Mouse (Mus musculus) cerebellum, postnatal 10 days (tissue): ENCODE results near the gene Fam219a.

Source experiments
- DNase-seq, 2 experiments: peaks; one replicate each; pipeline ENCODE4 v3.0.0; 2021; ENCODE audit warnings: mixed read lengths in 2 of 2

Gene Fam219a

DNA sequence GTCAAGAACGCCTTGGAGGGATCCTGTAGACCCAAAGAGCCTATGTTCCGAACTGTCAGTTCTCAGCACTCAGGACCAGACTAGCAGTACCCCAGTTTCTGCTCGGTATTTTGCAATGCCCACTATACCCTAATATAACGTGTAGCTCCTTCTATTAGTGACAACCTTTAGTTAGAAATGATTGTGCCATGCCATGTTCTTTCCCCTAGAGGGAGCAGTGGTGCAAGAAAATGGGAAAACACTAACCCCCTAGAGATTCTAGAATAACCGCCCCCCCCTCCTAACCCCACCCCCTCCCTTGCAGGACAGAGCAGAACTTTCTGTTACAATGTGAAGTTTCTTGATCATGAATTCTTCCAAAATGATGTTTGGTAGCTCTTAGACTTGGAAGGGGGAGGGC is 65.0 kb downstream of the Fam219a start:
- DNase-seq: no peak

DNA sequence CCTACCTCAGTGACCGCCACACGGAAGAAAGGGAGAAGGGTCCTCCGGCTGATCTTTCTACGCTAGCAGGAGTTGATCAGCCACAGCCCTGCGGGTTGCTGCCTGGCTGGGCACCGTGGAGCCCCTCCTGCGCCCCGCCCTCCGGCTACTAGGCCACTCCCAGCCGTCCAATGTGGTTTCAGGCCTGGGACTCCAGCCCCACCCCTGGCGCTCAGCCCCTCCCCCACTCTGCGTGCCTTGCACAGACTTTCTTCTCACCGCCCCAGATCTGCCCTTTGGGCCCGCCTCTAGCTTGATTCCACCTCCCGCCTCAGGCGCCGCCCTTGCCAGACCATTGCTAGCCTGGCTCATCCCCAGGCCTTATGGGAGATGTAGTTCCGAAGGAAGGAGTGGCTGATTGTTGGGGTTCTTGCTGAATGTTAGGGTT is 66.3 kb downstream of the Fam219a start, which contains the start of gene AI464131:
TSS of gene AI464131 (minus strand) at position 91 of the 427 bp plus-strand sequence.
- DNase-seq: peak; percentile 99

DNA sequence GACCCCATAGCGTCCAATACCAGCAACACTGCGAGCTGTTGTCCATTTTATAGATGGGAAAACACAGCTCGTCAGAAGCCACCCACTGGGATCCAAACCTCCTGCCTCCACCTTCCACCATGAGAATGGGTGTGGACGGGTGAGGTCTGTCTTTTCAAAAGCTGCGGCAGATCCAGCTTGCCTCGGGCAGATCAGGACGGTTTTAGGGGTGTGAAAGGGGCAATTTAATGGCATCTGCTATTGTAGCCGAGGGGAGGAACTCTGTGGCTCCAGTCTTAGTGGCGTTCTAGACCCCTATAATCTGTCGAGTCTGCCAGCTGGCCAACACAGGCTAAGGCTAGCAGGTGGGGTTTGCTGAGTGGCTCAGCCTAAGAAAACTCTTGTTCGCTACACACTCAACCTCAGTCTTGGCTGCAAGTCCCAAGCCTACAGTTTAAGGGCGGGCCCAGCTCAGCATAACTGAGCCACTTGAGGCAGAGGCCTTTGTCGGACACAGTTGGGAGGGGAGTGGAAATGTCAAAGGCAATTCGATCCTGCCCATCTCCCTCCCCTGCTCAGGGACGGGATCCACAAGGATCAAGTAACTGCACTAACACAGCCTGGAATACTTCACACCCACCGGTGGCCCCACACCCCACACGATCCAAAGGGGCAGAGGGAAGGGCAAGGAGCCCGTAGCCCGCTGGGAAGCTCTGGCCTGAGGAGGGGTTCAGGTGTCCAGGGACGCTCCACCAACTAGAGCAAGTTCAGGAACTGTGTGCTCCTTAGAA is 67.0 kb downstream of the Fam219a start:
- no peak for DNase-seq

DNA sequence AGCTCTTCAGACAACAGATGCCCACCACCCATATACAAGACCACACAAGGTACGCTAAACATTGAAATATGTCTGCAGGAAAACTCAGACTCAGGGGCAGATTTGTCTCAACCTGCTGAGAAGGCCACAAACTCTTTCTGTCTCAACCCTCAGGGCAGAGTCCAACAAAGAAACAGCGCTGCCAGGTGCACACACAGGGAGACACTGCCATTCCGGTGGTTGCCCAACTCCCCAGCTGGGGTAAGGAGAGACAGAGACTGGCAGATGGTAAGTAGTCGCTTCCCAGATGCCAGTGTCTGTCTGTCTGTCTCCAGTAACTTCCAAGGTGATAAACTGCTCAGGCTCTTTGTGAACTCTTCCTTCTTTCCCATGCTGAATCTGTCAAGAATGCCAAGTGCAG is 68.6 kb downstream of the Fam219a start:
- DNase-seq: no peak

DNA sequence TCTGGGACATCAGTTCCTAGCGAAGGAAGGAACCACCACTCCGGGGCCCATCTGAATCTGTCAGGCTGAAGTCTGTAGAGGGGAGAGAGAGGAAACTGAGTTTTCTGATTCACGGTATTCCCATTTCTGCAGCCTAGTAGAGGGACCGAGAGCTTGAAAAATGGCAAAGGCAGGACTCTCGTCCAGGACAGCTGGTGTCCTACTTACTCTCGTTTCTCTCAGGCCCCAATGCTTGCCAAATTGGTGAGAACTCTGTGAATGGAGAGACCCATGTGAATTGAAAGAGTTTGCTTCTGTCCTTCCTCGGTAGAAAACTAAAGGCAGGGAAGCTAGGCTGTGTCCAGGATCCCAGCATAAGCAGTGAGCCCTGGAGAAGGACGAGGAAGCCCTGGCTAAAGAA is 69.7 kb downstream of the Fam219a start:
- no peak for DNase-seq

DNA sequence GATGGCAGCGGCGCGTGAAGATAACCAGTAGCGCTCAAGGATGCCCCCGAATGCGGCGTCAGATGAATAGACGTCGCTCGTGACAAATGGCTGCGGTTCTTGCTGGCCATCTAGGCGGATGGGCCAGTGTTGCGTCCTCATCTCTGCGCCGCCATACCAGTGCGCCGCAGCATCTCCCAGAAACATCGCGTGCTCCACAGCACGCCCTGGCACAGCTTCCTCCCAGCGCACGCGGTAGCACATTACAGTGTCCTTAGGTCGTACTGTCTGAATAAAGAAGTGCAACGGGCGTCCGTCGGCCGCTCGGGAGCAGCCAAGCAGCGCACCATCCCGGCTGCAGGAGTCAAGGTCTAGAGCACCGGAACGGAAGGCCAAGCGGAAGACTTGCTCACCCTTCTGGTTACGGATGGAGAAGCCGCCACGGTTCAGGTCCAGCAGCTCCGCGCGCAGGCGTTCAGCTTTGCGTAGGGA is 70.4 kb downstream of the Fam219a start:
- peak; percentile 62 to 66 for DNase-seq

DNA sequence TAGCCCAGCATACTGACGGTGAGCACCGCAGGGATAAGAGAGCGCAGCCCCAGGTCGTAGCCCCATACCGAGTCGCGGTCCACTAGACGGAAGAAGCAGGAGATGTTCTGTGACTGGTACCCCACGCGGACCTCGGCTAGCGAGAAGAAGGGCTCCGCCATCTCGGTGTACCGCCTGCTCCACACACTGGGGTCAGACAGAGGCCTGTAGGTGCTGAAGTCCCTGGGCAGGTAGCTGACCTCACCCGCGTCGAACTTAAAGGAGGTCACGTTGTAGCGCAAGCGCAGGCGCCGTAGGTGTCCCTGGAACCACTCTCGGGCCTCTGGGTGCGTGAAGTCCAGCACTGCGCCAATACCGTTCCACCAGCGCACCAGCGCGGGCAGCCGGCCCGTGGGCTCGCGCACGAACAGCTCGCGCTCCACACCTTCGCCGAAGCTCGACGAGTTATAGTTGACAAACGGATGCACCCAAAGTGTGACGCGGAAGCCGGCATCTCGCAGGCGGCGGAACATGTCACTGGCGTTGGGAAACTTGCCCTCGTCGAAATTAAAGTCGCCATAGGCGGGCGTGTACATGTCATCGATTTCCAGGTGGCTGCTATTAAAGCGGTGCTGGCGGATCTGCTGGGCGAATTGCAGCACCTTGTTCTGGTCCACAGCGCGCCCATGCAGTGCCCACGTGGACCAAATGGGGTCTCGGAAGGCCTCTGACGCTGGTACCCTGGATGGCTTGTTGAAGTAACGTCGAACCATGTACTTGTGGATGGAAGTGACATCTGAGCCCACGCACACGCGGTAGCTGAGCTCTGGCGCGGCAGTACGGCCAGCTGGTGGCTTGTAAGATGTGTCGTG is 71.1 kb downstream of the Fam219a start:
- DNase-seq: no peak

DNA sequence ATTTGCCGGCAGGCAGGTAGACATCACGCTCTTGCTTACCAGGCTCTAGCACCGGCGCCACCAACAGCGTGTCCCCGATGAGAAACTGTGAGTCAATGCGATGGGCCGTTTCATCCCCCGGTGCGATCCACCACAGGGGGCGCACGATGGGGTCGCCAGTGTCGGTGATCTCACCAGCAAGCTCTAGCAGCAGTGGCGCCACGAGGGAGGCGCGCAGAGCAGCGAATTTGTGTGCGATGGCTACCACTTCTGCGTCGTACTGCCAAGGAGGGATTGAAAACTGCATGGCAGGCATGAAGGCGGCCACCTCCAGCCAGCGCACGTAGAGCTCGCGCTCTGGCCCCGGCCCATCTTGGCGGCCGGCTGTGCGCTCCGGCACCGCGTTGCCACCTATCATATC is 71.8 kb downstream of the Fam219a start:
- DNase-seq: peak; percentile 54 to 58

DNA sequence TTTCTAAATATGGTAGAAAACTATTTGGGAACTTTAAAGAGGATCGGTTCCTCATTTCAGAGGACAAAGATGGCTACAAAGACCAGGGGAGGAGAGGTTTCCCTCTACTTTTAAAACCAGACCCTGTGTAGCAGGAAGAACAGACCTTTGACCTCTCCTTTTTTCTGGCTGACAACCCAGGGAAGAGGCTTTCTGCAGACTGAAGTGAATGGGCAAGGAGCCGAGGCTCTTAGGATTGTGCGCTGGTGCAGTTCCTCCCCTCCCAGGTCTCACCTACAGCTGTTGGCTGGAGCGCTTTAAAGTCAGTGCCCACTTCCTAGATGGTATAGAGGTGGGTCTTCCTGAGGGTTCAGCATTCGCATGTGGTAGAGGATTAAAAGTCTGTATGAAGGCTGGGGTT is 72.3 kb downstream of the Fam219a start:
- no peak for DNase-seq

DNA sequence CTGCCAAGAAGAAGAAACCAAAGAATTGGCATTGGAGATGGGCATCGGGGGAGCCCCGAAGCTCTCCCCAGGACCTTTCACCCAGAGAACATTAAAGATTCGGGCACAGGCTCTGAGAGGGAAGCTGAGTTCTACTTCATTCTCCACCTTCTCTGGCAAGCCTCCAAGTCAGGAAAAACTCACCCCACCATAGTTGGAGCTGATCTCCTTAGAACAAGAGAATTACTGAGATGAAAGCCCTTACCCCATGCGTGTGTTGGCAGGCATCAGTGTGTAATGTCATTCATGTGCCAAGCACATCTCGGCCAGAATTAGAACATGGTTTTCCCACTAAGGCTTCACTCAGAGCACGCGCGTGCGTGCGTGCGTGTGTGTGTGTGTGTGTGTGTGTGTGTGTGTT is 73.5 kb downstream of the Fam219a start:
- peak; percentile 71 to 73 for DNase-seq

DNA sequence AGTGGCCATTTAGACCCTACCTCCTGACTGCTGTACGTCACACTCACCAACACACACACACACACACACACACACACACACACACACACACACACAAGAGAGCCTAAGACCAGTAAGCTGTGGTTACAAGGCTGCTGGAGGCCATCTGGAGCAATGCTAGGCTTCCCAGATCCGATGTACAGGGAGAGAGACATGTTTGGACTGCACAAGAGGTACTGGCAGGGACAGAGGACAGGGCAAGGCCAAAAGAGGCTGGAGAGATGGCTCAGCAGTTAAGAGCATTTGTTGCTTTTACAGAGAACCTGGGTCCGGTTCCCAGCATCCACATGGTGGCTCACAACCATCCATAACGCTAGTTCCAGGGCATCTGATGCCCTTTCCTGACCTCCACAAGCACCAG is 74.3 kb downstream of the Fam219a start:
- DNase-seq: no peak

DNA sequence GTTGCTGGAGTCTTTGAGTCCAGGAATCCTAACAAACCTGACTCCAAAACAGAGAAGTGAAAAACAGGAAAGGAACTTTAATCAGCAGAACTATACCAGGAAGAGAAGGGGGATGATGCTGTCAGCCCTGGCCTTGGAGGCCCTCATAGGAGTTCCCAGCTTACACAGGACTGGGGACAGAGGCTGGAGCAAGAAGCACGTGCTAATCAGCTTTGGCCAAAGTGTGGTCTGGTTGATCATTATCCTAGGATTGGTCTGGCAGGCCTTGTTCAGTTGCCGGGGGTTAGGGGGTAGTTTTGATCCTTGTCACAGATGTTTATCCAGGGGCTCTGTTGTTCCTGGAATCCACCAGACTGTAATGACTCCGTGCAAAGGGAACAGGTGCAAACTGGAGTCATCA is 75.0 kb downstream of the Fam219a start:
- DNase-seq: no peak

DNA sequence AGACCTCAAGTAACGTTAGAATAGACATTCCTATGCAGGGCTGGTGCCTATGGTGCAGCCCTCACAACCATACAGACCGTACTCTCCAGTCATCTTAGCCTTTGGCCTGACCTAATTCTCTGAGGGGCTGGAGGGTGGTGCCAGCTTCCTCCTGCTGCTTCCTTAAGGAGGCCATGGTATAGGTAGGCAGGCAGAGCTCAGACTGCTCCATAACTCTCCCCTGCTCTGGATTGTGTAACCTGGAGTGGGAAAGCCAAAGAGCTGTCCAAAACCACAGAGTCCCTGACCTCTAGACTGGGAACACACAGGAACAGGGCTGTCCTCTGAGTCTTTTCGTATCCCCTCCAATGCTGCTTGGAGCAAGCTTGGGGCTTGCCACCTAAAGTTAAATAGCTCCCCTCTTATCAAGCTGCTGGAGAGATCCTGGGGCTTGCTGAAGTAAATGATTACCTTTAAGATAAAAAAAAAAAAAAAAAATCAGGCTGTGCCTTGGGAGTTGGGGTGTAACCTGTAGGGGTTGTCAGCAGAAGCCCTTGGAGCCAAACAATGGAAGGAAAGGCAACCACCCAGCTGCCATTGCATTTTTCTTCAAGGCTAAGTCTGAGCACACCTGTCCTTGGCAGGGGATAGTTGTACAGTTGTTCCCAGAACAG is 75.7 kb downstream of the Fam219a start:
- DNase-seq: no peak

DNA sequence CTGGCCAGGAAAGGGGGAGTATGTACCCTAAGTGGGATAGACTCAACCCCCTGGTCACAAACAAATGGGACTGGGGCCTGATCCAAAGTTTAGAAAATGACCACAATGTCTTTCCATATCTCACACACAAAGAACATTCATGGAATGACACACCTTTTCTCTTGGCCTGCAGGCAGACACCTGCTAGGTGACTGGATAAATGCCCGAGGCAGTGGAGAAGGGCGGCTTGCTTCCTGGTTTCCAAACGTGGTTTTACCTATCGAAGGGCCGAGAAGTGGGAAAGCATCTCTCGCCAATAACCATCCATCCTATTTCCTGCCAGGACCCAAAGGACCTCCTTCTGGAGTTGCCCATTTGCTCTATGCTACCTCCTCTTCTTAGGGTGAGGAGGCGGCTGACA is 76.4 kb downstream of the Fam219a start:
- DNase-seq: peak; percentile 65 to 74

DNA sequence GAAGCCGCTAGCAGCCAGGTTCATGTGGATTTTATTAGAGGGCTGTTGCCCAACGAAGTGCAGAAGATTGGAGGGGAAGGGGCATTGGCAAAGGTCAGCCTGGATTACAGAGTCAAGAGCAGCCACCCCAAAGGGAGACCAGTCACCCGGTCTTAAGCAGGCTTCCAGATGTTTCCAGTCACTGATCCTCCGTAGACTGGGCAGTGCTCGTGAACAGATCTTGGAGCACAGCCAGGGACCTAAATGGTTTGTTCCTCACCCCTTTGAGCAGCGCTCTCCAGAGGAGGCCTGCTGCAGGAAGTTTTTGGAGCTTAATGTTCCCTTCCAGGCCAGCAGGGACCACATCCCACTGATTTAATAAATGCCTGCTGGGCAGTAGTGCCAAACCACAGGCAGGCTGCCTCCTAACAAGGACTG is 87.7 kb downstream of the Fam219a start:
- DNase-seq: peak in 1 of 2 experiments; percentile 43

DNA sequence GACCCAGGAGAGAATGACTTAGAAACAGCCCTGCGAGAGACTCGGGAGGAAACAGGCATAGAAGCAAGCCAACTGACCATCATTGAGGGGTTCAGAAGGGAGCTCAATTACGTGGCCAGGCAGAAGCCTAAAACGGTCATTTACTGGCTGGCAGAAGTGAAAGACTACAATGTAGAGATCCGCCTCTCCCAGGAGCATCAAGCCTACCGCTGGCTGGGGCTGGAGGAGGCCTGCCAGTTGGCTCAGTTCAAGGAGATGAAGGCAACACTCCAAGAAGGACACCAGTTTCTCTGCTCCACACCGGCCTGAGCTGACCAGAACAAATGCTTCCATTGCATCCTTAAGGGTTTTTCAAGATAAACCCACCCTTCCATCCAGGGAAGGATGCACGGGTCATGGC is 89.1 kb downstream of the Fam219a start:
- peak; percentile 62 to 72 for DNase-seq

DNA sequence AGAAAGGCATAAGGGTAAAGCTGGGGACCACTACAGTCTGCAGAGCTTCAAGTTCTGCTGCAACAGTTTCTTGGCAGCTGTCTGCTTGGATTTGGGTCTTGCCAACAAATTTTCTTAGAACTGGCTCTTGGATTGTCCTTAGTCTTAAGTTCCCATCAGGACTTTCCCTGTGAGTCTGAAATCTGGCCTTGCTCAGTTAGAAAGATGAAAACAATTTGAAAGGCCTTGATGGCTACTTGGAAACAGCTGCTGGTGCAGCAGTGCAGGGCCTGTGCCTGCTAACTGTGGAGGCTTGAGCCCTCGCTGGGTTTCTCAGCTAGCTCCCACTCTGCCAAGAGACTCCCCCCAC is 89.9 kb downstream of the Fam219a start:
- no peak for DNase-seq

DNA sequence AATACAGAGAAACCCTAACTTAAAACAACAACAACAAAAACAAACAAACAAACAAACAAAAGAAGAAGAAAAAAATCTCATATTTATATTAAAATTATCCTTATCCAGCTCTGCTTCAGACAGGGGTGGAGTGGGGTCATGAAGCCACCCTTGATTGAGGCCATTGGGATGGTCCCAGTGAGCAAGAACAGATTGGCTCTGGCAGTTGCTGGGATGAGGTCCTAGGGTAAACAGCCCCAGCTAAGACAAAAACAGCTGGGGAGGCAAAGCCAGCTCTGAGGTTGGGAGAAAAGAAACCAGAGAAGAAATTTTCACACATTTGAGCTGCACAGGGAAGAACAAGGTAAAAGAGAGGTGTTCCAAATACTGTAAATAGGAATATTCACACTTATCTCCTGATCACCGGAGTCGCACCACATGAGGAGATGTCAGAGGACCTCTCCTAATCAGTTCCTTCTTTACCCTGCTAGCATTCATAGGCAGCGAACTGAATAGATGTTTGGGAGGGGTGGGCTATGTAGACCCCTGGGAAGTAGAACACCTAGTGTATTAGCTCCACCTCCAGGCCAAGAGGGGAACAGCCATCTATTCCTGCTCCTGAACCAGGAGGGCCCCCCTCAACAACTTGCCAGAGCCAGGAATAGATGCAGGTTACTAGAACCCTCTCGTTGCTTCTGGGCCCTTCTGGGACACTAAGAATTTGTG is 90.4 kb downstream of the Fam219a start:
- no peak for DNase-seq

DNA sequence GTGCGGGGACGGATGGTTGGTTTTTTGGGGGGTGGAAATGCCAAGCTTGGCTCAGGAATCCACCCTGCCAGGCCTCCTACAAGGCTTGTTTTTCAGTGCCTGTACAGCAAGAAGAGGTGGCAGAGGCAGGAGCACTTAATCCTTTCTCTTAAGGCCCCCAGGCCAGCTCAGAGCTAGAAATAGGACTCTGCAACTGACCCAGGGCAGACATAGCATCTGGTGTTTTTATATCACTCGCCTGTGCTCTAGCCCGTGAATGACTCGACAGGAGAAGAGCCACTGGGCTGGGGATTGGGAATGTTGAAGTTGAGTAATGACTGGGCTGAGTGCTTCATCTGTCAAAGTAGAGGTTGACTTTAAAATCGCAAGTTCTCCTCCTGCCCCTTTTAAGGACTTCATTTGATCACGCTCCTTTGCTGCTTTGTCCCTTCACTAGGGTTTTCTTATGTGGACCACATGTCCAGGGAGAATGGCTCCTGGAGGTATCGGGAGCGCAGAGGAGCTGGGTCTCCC is 91.6 kb downstream of the Fam219a start:
- no peak for DNase-seq

DNA sequence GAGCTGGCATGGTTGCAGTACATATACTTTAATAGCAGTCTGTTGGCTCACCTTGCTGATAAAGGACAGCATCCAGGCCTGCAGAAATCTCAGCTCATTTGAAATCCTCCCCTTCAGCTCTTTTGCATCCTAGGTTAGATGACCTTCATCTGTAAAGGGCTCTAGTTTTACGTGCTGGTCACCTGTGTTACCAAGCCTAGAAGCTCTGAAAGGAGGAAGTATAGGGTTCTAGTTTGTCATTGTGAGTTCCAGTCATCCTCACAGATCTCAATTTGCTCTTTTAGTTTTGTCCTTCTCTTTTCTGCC is 98.0 kb downstream of the Fam219a start:
- DNase-seq: no peak

DNA sequence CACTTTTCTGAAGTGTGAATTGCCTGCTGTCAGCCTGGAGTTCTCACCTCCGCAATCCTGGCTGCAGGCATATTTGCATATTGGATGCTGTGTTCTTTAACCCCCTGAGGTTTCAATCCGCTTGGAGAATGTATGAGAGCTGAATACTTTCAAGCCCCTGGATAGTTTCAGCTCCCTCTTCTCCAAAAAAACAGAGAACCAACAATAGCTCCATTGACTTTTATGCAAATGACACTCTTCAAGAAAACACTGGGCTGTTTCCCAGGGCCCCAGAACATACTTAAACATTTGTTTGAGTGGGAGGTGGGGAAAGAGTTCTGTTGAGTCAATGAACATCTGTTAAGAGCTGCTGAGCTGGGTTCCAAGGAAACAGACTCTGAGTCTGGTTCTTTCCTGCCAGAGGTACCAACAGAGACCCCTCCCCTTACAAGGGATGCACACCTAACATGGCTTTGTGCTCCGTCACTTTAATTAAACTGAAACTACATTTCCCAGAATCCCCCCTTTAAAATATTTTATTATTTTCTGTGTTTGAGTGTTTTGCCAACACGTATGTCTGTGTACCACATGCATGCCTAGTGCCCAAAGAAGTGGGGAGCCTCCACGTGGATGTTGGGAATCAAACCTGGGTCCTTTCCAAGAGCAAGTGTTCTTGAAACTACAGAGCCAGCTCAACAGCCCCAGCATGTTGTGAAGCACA is 98.5 kb downstream of the Fam219a start:
- peak; percentile 69 to 73 for DNase-seq

DNA sequence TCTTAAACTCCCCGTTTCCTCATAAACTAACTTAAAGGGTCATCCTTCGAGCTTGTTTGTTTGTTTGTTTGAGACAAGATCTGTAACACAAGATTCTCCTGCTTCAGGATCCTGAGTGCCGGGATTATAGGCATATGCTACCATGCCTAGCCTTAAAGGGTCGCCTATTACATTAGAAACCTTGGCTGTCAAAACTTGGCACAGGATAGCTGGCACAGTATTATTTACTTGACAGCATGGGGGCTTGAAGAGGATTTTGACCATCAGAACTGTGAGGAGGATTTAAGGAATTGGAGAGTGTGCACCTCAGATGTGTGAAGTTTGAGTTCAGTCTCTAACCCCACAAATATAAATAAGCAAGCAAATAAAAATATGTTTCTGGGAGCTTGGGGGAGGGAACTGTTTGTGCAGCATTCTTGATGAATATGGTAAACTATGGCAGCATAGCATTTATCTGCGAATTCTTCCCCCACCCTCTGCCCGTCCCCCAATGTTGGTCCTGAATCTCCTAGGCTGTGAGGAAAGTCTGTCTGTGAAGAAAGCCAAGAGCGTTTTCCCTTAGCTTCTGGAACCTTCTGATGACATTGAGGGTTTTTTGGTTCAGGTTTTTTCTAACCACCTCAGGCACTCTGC is 99.2 kb downstream of the Fam219a start:
- peak; percentile 66 for DNase-seq
